Mouse (Mus musculus) liver, embryonic 12.5 days (tissue): ENCODE results near the gene Trim46. TPM values are rescaled to one million over a fixed set of nuclear protein-coding genes. Genes with fewer than 3 reads are reported as not detected.
"Not testable (repeated sequence)": the region's sequence is repeated elsewhere in the genome, so short reads cannot be mapped to it uniquely, and the experiment has no call there.

Experiments used
- ATAC-seq: fragments of 200-750 bp; cut with Nextera tagmentation; 2 replicates; pipeline ENCODE4 v1.8.0; 2017; ENCODE audit warnings: moderate number of reproducible peaks, mild to moderate bottlenecking, moderate library complexity
- H3K27ac ChIP-seq: fragments of 300-500 bp; sonication (generic); 2 replicates; pipeline ENCODE4 v1.5.1; 2016; ENCODE audit warnings: mild to moderate bottlenecking
- H3K27me3 ChIP-seq: fragments of 300-500 bp; sonication (generic); replicated peaks from 2 replicates; pipeline ENCODE4 v1.6.1; 2016; ENCODE audit warnings: mild to moderate bottlenecking, moderate library complexity
- H3K36me3 ChIP-seq: fragments of 300-500 bp; sonication (generic); 2 replicates; pipeline ENCODE4 v1.6.1; 2016; ENCODE audit warnings: mild to moderate bottlenecking, moderate library complexity
- H3K4me1 ChIP-seq: fragments of 300-500 bp; sonication (generic); 2 replicates; pipeline ENCODE4 v1.6.1; 2016
- H3K4me2 ChIP-seq: fragments of 300-500 bp; sonication (generic); 2 replicates; pipeline ENCODE4 v1.6.1; 2016; ENCODE audit warnings: mild to moderate bottlenecking, moderate library complexity
- H3K4me3 ChIP-seq: fragments of 300-500 bp; sonication (generic); 2 replicates; pipeline ENCODE4 v1.5.1; 2016; ENCODE audit warnings: mild to moderate bottlenecking, moderate library complexity
- H3K9ac ChIP-seq: fragments of 300-500 bp; sonication (generic); 2 replicates; pipeline ENCODE4 v1.6.1; 2016; ENCODE audit warnings: mild to moderate bottlenecking, moderate library complexity
- H3K9me3 ChIP-seq: fragments of 300-500 bp; sonication (generic); replicated peaks from 2 replicates; pipeline ENCODE4 v1.6.1; 2016; ENCODE audit warnings: mild to moderate bottlenecking, moderate library complexity
- WGBS: fragments of 180-500 bp; shearing (Covaris S2); methylation state at CpG from one replicate; pipeline ENCODE4 v1.1.7; 2016; ENCODE audit not compliant: insufficient replicate concordance; 5-methylcytosine and 5-hydroxymethylcytosine counted together
- polyA plus RNA-seq: library from polyadenylated mRNA; unstranded; fragments of >200 nt; fragmentation: Nextera tagmentation; extraction: Ambion mirVana; gene quantifications from 2 replicates; pipeline ENCODE4 v1.2.1, GENCODE M21; 2016

The Trim46 gene
- polyA plus RNA-seq, 1 experiment from 2014 or later: 0.31 TPM

GRCm38 (mm10) chr3:89219546-89219945 lies 26.6 kb downstream of the Trim46 start:
- no peak overlapping the region for H3K9ac ChIP-seq
- no peaks in the 10 kb centered on the region for H3K36me3 ChIP-seq
- WGBS: 24% methylated on average over 8 of the region's 8 CpGs
- peaks cover 13% of the 10 kb centered on the region for H3K4me1 ChIP-seq
- H3K27ac ChIP-seq: no peak overlapping the region
- H3K9me3 ChIP-seq: no peaks in the 10 kb centered on the region
- no peak overlapping the region for H3K4me3 ChIP-seq
- H3K4me2 ChIP-seq: no peak overlapping the region
- ATAC-seq: no peak
- H3K27me3 ChIP-seq: peaks cover 53% of the 10 kb centered on the region

DNA sequence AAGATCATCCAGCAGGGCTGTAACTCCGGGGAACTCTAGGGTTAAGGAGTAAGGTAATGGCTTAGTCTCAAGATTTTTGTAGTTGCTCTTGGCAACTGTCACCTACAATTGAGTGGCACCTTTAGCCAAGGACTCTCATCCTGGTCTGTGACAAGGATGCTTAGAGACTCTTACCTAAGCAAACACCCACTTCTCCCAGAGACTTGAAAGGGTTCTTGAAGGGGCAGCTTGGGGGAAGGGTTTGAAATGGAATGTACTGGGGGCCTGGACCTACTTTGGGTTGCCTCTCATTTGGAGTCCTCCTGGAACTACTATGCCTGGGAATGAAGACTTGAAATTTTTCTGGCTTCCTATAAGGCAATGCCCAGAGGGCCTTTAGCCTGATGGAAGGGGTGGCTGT lies 27.8 kb downstream of the Trim46 start:
- H3K4me3 ChIP-seq: no peak overlapping the region
- H3K27me3 ChIP-seq: peaks cover 40% of the 10 kb centered on the region
- H3K4me2 ChIP-seq: no peak overlapping the region
- no peak overlapping the region for H3K9ac ChIP-seq
- no peak for ATAC-seq
- H3K9me3 ChIP-seq: no peaks in the 10 kb centered on the region
- H3K4me1 ChIP-seq: peaks cover 18% of the 10 kb centered on the region
- 63% methylated on average over 1 of the region's 1 CpGs for WGBS
- no peaks in the 10 kb centered on the region for H3K36me3 ChIP-seq
- no peak overlapping the region for H3K27ac ChIP-seq

GRCm38 (mm10) chr3:89216407-89216806 lies 29.7 kb downstream of the Trim46 start:
- WGBS: 60% methylated on average over 7 of the region's 7 CpGs
- H3K4me1 ChIP-seq: peaks cover 37% of the 10 kb centered on the region
- H3K27me3 ChIP-seq: peaks cover 32% of the 10 kb centered on the region

GRCm38 (mm10) chr3:89215853-89216252 lies 30.3 kb downstream of the Trim46 start:
- peak overlapping the region; percentile 80; the same call in 1 of the 2 replicates for H3K9ac ChIP-seq
- H3K27ac ChIP-seq: 0 out of 2 replicates have a peak overlapping the region, but pooled peaks have one; percentile 14
- H3K9me3 ChIP-seq: no peaks in the 10 kb centered on the region
- WGBS: under 1% methylated on average over 6 of the region's 6 CpGs
- peak overlapping the region; percentile 87; the same call in 1 of the 2 replicates for H3K4me3 ChIP-seq
- ATAC-seq: 0 out of 2 replicates have a peak, but pooled peaks have one; percentile 22
- peaks cover 27% of the 10 kb centered on the region for H3K27me3 ChIP-seq
- peaks cover 10% of the 10 kb centered on the region for H3K36me3 ChIP-seq
- peak overlapping the region; percentile 96 for H3K4me2 ChIP-seq
- peaks cover 41% of the 10 kb centered on the region for H3K4me1 ChIP-seq

More at GRCm38 (mm10) chr3:89216407-89216806, 29.7 kb downstream of the Trim46 start:
- not testable (repeated sequence) for H3K9ac ChIP-seq, H3K4me2 ChIP-seq, H3K4me3 ChIP-seq, H3K36me3 ChIP-seq, ATAC-seq, H3K9me3 ChIP-seq, H3K27ac ChIP-seq

DNA sequence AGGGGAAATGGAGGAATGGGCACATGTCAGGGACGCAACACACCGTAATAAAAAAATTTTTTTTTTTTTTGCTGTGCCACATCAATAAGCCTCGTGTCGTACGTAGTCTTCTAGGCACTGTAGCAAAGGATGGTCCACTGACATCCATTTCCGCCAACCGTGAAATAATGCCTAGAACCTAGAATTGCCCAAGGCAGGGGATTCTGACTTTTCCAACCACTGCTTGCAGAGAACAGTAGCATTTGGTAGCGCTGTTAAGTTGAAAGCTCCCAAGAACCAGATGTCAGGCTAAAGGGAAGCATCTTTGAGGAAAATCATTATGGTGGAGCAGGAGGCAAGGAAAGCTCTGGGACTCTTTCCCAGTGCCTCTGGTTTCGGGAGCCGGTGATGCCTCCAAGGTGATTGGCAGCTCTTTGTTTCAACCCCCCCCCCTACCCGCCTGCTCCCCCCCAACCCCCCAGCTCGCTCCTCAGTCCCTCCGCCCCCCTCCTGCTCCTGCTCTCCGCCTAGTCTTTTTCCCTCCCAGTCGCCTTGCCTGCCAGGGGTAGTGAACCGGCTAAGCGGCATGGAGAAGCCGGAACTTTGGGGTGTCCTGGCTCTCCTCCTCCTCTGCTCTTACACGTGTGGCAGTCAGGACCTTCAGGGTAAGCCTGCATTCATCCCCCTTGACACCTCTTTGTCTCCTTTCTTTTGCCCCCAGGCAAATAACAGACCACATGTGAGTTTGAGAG lies 31.3 kb downstream of the Trim46 start, which contains the start of gene Thbs3:
TSS of gene Thbs3 (plus strand) at position 500 of the 731 bp plus-strand sequence.
- H3K9me3 ChIP-seq: no peaks in the 10 kb centered on the region
- peak within 1 kb of the TSS; percentile 87 for H3K4me3 ChIP-seq
- ATAC-seq: no peak
- WGBS: 3% methylated on average over 19 of the region's 19 CpGs
- H3K36me3 ChIP-seq: peaks cover 20% of the 10 kb centered on the region
- H3K9ac ChIP-seq: peak within 1 kb of the TSS; percentile 80
- peak within 1 kb of the TSS; percentile 96 for H3K4me2 ChIP-seq
- peaks cover 26% of the 10 kb centered on the region for H3K27me3 ChIP-seq
- peak within 1 kb of the TSS; percentile 90 for H3K27ac ChIP-seq
- peaks cover 41% of the 10 kb centered on the region for H3K4me1 ChIP-seq

DNA sequence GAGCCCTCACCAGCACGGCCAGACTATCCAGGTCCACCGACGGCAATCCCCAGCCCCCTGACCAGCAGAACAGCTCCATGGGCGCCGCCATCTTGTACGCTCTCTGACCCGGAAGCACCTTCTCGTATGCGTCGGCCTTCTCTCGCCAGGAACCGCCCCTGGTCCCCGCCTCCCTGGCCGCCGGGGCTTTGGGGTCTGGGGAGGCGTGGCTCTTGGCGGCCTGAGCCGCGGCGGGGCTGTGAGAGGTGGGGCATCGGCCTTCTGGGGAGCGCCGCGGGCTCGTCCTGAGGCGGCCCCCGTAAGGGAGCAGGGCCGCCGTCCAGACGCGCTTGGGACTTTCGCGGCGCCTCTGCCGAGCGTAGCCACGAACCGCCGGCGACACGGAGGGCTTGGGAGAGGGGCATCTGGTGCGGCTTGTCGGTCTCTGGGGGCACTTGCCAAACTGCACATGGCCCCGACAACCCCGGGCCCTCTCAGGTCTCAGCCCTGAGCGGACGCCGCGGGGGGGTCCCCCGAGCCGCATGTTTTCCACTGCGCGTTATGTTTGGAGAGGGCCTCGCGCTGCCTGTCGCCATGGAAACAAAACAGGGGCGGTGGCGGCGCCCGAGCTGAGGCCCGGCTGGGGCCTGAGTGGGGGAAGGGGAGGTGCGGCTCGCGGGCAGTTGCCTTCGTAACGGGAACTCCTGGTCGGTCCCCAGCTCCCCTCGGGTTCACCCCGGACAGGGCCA lies 32.1 kb downstream of the Trim46 start:
- Histone ChIP-seq H3K9ac (peak overlapping the region; percentile 80), H3K4me3 (peak overlapping the region; percentile 87), H3K4me2 (peak overlapping the region; percentile 96)

GRCm38 (mm10) chr3:89210731-89211130 lies 35.4 kb downstream of the Trim46 start:
- Histone ChIP-seq H3K9me3 (no peaks in the 10 kb centered on the region), H3K4me2 (no peak overlapping the region), H3K36me3 (peaks cover 59% of the 10 kb centered on the region), H3K27ac (no peak overlapping the region), H3K27me3 (peaks cover 9% of the 10 kb centered on the region), H3K4me1 (peaks cover 39% of the 10 kb centered on the region), H3K9ac (no peak overlapping the region), H3K4me3 (no peak overlapping the region)
- WGBS: 70% methylated on average over 7 of the region's 7 CpGs
- ATAC-seq: no peak

More for the DNA sequence above, 32.1 kb downstream of the Trim46 start:
- peak; percentile 90 for ATAC-seq
- Histone ChIP-seq H3K4me1 (peaks cover 41% of the 10 kb centered on the region), H3K27me3 (peaks cover 20% of the 10 kb centered on the region), H3K36me3 (peaks cover 28% of the 10 kb centered on the region), H3K9me3 (no peaks in the 10 kb centered on the region), H3K27ac (peak overlapping the region; percentile 90)
- WGBS: under 1% methylated on average over 69 of the region's 69 CpGs

DNA sequence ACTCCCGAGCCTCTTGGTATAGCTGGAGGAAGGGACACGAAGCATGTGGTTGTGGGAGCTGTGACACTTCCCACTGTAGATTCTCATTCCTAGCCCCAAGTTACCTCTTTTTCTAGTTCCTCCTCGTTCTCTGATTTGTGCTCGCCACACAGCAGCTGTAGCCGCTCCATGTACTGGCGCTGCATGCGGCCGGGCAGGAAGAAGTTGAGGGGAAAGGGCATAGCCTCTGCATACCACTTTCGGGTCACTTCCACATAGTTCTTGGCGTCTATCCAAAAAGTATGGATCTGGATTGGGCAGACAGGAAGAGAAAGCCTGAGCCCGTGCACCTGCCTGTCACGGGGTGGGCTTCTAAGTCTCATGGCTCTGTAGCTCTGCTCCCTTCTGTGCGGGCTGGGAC lies 35.9 kb downstream of the Trim46 start:
- Histone ChIP-seq H3K4me2 (no peak overlapping the region), H3K4me3 (no peak overlapping the region), H3K9me3 (no peaks in the 10 kb centered on the region), H3K9ac (no peak overlapping the region), H3K27ac (no peak overlapping the region), H3K27me3 (peaks cover 3% of the 10 kb centered on the region), H3K36me3 (peaks cover 65% of the 10 kb centered on the region), H3K4me1 (peaks cover 34% of the 10 kb centered on the region)
- no peak for ATAC-seq
- 75% methylated on average over 13 of the region's 13 CpGs for WGBS

DNA sequence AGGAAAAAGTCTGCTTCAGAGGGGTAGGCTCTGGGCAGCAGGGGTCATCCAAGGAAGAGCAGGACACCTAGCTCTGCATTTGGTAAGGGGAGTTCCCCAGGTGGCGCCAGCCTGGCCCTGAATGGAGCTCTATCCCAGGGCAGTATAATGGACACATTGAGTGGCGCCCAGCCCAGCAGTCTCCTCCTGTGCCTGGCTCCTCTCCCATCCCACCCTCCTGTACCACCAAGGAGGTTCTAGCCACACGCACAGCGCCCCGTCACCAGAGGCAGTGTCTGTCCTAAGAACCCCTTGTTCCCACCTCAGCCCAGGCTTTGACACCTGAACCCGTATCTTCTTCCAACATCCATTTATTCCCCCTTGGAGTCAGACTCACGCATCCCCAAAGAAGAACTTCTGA lies 36.4 kb downstream of the Trim46 start:
- H3K36me3 ChIP-seq: peaks cover 69% of the 10 kb centered on the region
- H3K4me2 ChIP-seq: no peak overlapping the region
- 84% methylated on average over 7 of the region's 7 CpGs for WGBS
- H3K4me3 ChIP-seq: no peak overlapping the region
- H3K9me3 ChIP-seq: no peaks in the 10 kb centered on the region
- H3K4me1 ChIP-seq: peaks cover 29% of the 10 kb centered on the region
- H3K27me3 ChIP-seq: no peaks in the 10 kb centered on the region
- H3K9ac ChIP-seq: no peak overlapping the region
- no peak overlapping the region for H3K27ac ChIP-seq
- no peak for ATAC-seq

DNA sequence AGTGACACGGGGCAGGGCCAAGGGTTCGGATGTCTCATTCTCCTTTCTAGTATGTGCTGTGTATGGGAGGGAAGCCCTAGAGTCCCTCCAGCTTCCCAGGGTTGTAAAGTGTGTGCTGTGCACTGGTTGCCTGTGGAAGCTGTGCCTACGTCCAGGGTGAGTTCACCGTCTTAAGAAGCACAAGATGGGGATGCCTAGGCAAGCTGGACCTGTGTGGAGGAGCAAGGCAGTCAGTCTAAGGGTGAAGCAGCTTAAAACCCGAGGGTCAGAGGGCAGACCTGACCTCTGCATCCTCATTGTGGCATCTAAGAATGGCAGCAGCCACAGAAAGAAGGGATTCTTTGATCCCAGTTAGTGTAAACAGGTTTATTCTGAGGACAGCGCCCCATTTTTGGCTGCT lies 37.4 kb downstream of the Trim46 start:
- Histone ChIP-seq H3K9ac (no peak overlapping the region), H3K4me3 (no peak overlapping the region), H3K27ac (no peak overlapping the region), H3K9me3 (no peaks in the 10 kb centered on the region), H3K27me3 (no peaks in the 10 kb centered on the region), H3K36me3 (peaks cover 78% of the 10 kb centered on the region), H3K4me1 (peaks cover 23% of the 10 kb centered on the region), H3K4me2 (no peak overlapping the region)
- no peak for ATAC-seq
- 82% methylated on average over 6 of the region's 6 CpGs for WGBS

DNA sequence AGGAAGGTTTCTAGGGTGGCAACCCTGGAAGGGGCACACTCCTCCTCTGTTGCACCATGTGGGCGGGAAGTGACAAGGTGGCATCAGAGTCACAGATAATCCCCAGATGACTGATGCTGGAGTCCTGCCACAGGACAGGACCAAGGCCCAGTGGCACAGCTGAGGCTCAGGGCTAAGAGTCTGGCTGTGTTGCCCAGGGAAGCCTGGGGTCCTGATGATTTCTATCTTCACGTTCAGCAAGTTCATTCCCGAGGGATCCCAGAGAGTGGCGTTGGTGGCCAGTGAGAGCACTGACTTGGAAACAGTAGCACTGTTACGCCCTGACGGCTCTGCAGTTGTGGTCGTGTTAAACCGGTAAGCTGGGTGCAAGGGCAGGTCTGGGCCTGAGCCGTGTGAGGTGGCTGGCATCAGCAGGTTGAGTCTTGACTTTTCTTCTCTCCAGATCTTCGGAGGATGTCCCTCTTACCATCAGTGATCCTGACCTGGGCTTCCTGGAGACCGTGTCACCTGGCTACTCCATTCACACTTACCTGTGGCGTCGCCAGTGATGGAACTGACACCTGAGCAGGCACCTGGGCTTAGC lies 37.9 kb downstream of the Trim46 start:
- WGBS: 90% methylated on average over 13 of the region's 13 CpGs
- Histone ChIP-seq H3K27ac (no peak overlapping the region), H3K27me3 (no peaks in the 10 kb centered on the region), H3K36me3 (peaks cover 78% of the 10 kb centered on the region), H3K4me3 (no peak overlapping the region), H3K9ac (no peak overlapping the region), H3K4me2 (no peak overlapping the region), H3K4me1 (peaks cover 24% of the 10 kb centered on the region), H3K9me3 (no peaks in the 10 kb centered on the region)
- no peak for ATAC-seq

DNA sequence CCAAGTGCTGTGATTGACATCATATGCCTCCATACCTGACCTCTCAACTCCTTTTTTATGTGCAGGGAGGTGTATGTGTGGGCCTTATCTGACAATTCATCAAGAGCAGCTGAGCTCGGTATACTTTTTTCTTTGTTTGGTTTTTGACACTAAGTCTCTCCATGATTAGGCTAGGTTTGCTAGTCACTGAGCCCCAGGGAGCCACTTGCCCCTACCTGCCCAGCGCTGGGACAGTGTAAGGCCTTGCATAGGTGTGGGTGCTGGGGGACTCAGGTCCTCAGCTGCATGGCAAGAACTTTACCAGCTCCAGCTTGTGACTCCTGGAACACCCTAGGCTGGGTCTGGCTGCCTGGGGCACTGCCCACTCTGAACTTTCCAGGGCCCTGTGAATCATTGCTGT lies 39.4 kb downstream of the Trim46 start:
- Histone ChIP-seq H3K9me3 (no peaks in the 10 kb centered on the region), H3K4me1 (peaks cover 17% of the 10 kb centered on the region), H3K9ac (no peak overlapping the region), H3K4me3 (no peak overlapping the region), H3K27ac (no peak overlapping the region), H3K4me2 (no peak overlapping the region), H3K27me3 (no peaks in the 10 kb centered on the region), H3K36me3 (peaks cover 77% of the 10 kb centered on the region)
- 68% methylated on average over 2 of the region's 2 CpGs for WGBS
- ATAC-seq: no peak
